Mouse (Mus musculus) lung, adult 18-20 months (tissue): ENCODE results near the gene Gm20521.
A peak's percentile ranks its signal among the peaks of the same experiment; 100 is the strongest.
"Not testable (repeated sequence)": the region's sequence is repeated elsewhere in the genome, so short reads cannot be mapped to it uniquely, and the experiment has no call there.

Source experiments
- DNase-seq, 2 experiments: peaks; one replicate each; pipeline ENCODE4 v3.0.0; 2022; ENCODE audit warnings: mixed read lengths in 2 of 2

The Gm20521 gene

GRCm38 (mm10) chr14:54937361-54938182 is 54.3 kb downstream of the Gm20521 start:
- no peak for DNase-seq

- no peak for DNase-seq
These were observed 55.4 kb downstream of the Gm20521 start for GRCm38 (mm10) chr14:54938431-54939219.

DNA sequence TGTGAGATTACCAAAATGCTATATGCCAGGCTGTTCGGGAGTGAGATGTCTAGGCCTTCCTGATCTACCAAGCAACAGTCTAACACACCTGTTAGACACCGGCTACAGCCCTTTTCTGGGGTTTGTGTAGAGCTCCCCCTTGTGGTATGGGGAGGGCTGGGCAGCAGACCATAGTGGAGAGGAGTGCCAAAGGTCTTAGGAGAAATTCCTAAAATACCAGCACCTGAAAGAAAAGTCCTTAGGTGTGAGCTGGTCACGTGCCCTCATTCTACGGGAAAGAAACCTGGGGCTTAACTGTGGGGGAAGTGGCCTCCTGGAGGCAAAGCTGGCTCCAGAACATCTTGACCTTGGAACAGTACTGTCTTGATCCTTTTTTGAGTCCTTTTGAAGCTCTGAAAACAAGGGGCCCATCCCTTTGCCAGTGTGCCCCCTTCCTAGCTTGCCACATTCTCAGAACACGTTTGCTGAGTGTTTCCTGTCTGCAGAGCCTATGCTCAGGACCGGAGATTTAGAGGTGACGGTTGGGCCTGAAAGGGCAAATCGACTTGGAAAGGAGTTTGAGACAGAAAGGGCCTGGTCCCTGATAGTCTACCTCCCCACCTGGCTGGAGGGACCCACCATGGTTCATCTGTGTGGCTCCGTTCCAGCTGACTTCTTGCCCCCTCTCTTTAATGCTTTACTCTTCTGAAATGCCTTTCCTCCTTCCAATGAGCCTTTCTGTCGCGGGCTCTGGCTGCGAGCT is 56.4 kb downstream of the Gm20521 start:
- DNase-seq = peak; percentile 77 to 85

DNA sequence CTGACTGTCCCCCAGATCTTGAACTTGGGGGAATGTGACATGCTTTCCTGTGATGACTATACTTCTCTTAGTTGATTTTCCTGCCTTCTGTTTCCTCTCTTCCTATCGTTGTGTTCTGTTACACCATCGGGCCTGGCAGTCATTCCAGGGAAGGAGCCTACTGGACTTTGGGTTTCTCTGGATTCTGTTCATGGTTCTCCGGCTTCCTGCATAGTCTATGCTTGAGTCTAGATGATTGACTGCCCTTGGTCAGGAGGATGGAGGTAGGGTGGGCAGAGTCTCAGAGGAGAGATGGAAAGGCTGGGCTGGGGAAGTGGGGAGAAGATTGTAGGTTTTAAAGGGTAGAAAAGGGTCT is 56.9 kb downstream of the Gm20521 start:
- no peak for DNase-seq

DNA sequence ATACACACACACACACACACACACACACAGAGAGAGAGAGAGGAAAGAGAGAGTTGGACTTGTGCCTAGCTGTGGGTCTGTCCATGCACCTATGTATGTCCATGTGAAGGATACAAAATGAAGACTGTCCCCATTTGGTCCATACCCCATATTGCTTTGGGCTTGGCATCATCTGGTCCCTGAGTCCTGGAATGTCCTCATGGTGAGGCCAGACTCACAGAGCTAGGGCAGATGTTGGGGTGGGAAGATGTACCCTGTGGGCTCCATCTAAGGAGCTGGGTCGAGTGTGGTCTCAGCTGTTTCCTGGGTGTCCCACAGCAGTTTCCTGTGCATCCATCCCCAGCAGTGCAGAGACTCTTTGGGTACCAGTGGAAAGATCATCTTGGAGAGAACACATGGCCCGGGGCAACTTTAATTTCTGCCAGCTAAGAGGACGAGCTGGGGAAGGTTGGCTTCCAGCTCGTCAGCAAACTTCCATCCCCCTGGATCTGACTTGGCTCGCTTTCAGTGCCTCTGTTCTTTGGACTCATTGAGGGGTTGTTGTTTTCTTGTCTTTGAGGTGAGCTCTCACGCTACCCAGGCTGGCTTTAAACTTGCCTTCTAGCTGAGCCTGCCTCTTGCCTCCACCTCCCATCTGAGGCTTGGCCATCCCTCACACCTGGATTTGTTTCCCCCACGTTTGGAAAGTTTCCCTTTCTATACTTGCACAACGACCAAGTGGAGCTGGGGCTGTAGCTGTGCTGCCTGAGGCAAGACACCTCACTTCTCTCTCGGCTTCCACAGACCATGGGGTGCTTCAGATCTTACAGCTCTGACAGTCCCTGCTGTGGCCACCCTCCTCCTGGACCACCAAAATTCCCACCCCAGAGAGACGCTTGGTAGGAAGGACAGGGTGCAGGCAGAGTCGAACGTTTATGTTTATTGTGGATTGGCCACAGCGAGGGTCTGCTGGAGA is 58.1 kb downstream of the Gm20521 start:
- DNase-seq = no peak

DNA sequence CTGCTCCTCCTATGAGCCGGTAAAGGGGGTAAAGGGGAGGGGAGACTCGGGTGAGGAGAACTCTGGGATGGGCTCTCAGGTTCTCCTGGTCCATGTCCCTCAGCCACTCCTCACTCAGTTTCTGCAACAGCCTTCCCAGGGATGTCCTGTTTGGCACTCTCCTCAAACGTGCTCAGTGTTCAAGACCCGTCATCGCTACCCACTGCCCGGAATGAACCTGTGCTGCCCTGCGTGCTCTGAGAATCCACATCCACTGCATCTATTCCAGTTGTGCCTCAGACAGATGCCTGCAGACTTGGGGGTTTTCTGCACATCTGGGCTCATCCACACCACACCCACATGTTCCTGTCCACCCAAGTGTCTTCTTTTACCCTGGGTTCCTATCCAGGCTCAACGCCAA is 59.2 kb downstream of the Gm20521 start:
- DNase-seq = no peak

DNA sequence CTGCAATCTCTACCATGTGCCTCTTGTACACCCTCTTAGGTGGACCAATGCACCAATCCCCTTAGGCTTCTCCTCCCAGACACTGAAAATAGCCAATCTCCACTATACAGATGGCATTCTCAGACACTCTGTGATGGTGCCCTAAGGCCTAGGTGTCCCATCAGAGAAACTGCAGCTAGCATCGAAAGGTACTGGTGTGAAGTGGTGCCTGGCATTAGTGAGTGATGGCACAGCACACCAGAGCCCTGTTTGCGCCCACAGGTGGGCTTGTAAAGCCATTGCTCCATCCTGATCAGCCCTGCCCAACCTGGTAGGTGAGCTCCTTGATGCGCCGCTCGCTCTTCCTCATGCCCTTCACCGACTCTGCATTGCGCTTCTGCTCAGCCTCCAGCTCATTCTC is 60.7 kb downstream of the Gm20521 start:
- no peak for DNase-seq

- DNase-seq = no peak
These were observed 61.7 kb downstream of the Gm20521 start for GRCm38 (mm10) chr14:54944939-54945338.

DNA sequence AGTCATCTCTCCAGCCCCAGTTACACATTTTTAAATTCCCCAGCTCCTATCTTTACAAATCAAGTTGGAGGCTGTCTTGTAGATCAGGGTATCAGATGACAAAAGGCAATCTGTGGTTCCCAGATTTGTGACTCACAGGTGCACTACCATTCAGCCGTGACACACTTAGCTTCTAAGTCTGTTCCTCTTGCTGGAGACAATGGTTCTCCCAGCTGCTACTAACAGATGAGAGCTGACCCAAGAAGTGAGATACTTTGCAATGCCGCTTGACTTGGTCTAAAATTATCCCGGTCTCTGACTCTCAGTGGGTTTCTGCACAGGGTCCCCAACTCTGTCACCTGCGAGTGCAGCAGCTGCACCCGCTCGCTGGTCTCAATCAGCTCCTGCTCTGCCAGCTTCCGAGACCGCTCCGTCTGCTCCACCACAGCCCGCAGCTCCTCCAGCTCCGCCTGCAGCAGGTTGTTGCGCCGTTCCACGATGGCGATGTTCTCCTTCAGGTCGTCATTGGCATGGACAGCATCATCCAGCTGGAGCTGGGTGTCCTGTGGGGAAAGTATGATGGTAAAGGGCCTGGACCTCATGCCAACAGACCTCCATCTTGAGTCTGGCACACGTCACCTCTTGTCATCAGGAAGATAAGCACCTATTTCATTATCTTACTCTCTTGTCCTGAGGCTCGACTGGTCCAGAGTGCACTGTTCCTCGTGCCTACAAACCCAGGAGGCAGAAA is 62.9 kb downstream of the Gm20521 start:
- DNase-seq = no peak

- DNase-seq = not testable (repeated sequence)
These were observed 63.8 kb downstream of the Gm20521 start for GRCm38 (mm10) chr14:54947008-54947407.
